Comparison of ENCODE assay signal across 13 mouse cellular contexts in genomic region chr2:128229730-128230129, GRCm38 (mm10).
"Had no signal": no experiment of that assay in that cellular context is flagged by ENCODE, and none has a peak within 500 bp of the region (broad histone marks: within the 10 kb centered on the region; RNA-seq: fewer than 3 reads in every experiment).

No protein-coding gene starts in this region.

- DNase-seq: kidney, postnatal 14 days; lung, embryonic 14.5 days; lung, postnatal 10 days; lung, postnatal 4 days; thymus, postnatal 14 days had no signal

- H3K4me3 ChIP-seq: kidney, embryonic 15.5 days; left cerebral cortex, adult 2 months; limb, embryonic 10.5 days; liver, embryonic 15.5 days; midbrain, embryonic 12.5 days; neural tube, embryonic 12.5 days had no signal

- H3K4me2 ChIP-seq: kidney, embryonic 15.5 days; liver, embryonic 11.5 days; liver, embryonic 15.5 days; lung, embryonic 14.5 days; midbrain, embryonic 12.5 days; neural tube, embryonic 12.5 days had no signal

- H3K9me3 ChIP-seq: kidney, embryonic 15.5 days; limb, embryonic 10.5 days; liver, embryonic 15.5 days; midbrain, embryonic 12.5 days; neural tube, embryonic 12.5 days had no signal

- H3K36me3 ChIP-seq: kidney, embryonic 15.5 days; limb, embryonic 10.5 days; liver, embryonic 15.5 days; midbrain, embryonic 12.5 days; neural tube, embryonic 12.5 days had no signal

- H3K27me3 ChIP-seq: kidney, embryonic 15.5 days; liver, embryonic 15.5 days; midbrain, embryonic 12.5 days; neural tube, embryonic 12.5 days had no signal

- H3K9ac ChIP-seq: kidney, embryonic 15.5 days; liver, embryonic 15.5 days; lung, embryonic 14.5 days; midbrain, embryonic 12.5 days; neural tube, embryonic 12.5 days had no signal

- H3K27ac ChIP-seq: kidney, embryonic 15.5 days; left cerebral cortex, adult 2 months; limb, embryonic 10.5 days; liver, embryonic 15.5 days; midbrain, embryonic 12.5 days; neural tube, embryonic 12.5 days; stomach, postnatal 0 days had no signal

- H3K4me1 ChIP-seq: liver, embryonic 15.5 days; midbrain, embryonic 12.5 days; neural tube, embryonic 12.5 days had no signal
